Mouse (Mus musculus) ES-E14 (cell line): Measurements from ENCODE around the gene Bach2. TPM values are rescaled to one million over a fixed set of nuclear protein-coding genes. Genes with fewer than 3 reads are reported as not detected.

Experiments used
- DNase-seq: peaks from one replicate; pipeline ENCODE4 v3.0.0-alpha.2; 2013; ENCODE audit warnings: low read depth, low spot score
- H3K27ac ChIP-seq: 2 replicates; pipeline ENCODE4 v1.5.1; 2012; ENCODE audit warnings: low read depth, mild to moderate bottlenecking, low read length, moderate library complexity, mixed read lengths; ENCODE audit not compliant: poor library complexity, insufficient read depth, severe bottlenecking
- H3K36me3 ChIP-seq: 2 replicates; pipeline ENCODE4 v1.6.1; 2012; ENCODE audit warnings: mild to moderate bottlenecking, low read length, moderate library complexity, mixed read lengths; ENCODE audit not compliant: control insufficient read depth, poor library complexity, insufficient read depth, severe bottlenecking
- H3K4me1 ChIP-seq, 2 experiments: fragments of 150-350 bp in 1 of 2; sonication (generic) in 1 of 2; 2 replicates each; pipeline ENCODE4 v1.6.1; 2012; ENCODE audit warnings: low read length in 2 of 2, mild to moderate bottlenecking in 1 of 2, mixed read lengths in 1 of 2; ENCODE audit not compliant: control insufficient read depth in 2 of 2, insufficient read depth in 2 of 2, poor library complexity in 1 of 2
- H3K4me3 ChIP-seq, 2 experiments: fragments of 150-350 bp in 1 of 2; sonication (generic) in 1 of 2; 2 replicates each; pipeline ENCODE4 v1.5.1; 2012; ENCODE audit warnings: low read length in 2 of 2, low read depth in 1 of 2, mild to moderate bottlenecking in 1 of 2, mixed read lengths in 1 of 2; ENCODE audit not compliant: insufficient read depth in 1 of 2, poor library complexity in 1 of 2, severe bottlenecking in 1 of 2
- H3K9ac ChIP-seq: 2 replicates; pipeline ENCODE4 v1.6.1; 2012; ENCODE audit warnings: low read depth, mild to moderate bottlenecking, low read length, mixed read lengths; ENCODE audit not compliant: poor library complexity, insufficient read depth, severe bottlenecking
- H3K9me3 ChIP-seq: fragments of 150-350 bp; sonication (generic); 2 replicates; pipeline ENCODE4 v1.6.1; 2012; ENCODE audit warnings: low read depth, mild to moderate bottlenecking, low read length; ENCODE audit not compliant: control insufficient read depth, insufficient read depth
- CHD2 ChIP-seq: IDR thresholded peaks from 2 replicates; pipeline ENCODE4 v1.6.1; 2014; ENCODE audit warnings: mild to moderate bottlenecking, low read depth, low read length, inconsistent platforms
- HCFC1 ChIP-seq: IDR thresholded peaks from 2 replicates; pipeline ENCODE4 v1.6.1; 2012; ENCODE audit warnings: low read length, inconsistent platforms, borderline replicate concordance; ENCODE audit not compliant: insufficient read depth
- MAFK ChIP-seq: IDR thresholded peaks from 2 replicates; pipeline ENCODE4 v1.6.1; 2014; ENCODE audit warnings: mild to moderate bottlenecking, low read depth, low read length, inconsistent platforms; ENCODE audit not compliant: insufficient read depth
- ZC3H11A ChIP-seq: IDR thresholded peaks from 2 replicates; pipeline ENCODE4 v1.6.1; 2012; ENCODE audit warnings: low read depth, mild to moderate bottlenecking, inconsistent platforms, low read length, borderline replicate concordance
- ZNF384 ChIP-seq: IDR thresholded peaks from 2 replicates; pipeline ENCODE4 v1.6.1; 2012; ENCODE audit warnings: low read depth, low read length, inconsistent platforms
- in situ Hi-C, 2 experiments: fragments of 600-800 bp; cut with MboI; formaldehyde crosslinking; loops; one replicate each; pipeline ENCODE4 v1.15.1; 2025; ENCODE audit warnings: low sequenced_read_pairs in 2 of 2, inconsistent platforms in 1 of 2; ENCODE audit not compliant: unreplicated experiment in 2 of 2
- total RNA-seq: library from RNA; depleted of rRNA; stranded (reverse); fragments of 300-350 nt; gene quantifications from 2 replicates; pipeline ENCODE4 v1.2.3, GENCODE M21; 2012

Bach2 gene
- total RNA-seq, 1 experiment, result 3.3 TPM

- TF ChIP-seq CHD2 (no peak), ZC3H11A (no peak), ZNF384 (no peak), MAFK (no peak), HCFC1 (no peak)
- Histone ChIP-seq H3K9me3 (no peaks in the 10 kb centered on the region), H3K9ac (no peak overlapping the region), H3K36me3 (no peaks in the 10 kb centered on the region), H3K4me3 (no peak overlapping the region), H3K4me1 (no peaks in the 10 kb centered on the region; a peak in 1 of 4 replicates), H3K27ac (no peak overlapping the region)
- DNase-seq, result no peak
- in situ Hi-C loops, result no loop called here
Observed at GRCm38 (mm10) chr4:32520628-32521360, 282.2 kb downstream of the Bach2 start.

- in situ Hi-C loops, result no loop called here
- no peaks in the 10 kb centered on the region for H3K9me3 ChIP-seq
- no peaks in the 10 kb centered on the region for H3K36me3 ChIP-seq
- no peak overlapping the region for H3K27ac ChIP-seq
- TF ChIP-seq MAFK (no peak), ZNF384 (no peak), CHD2 (no peak), ZC3H11A (no peak), HCFC1 (no peak)
- no peak for DNase-seq
- H3K9ac ChIP-seq, result no peak overlapping the region
- H3K4me3 ChIP-seq, result no peak overlapping the region
- no peaks in the 10 kb centered on the region; a peak in 1 of 4 replicates for H3K4me1 ChIP-seq
Observed at GRCm38 (mm10) chr4:32521361-32521740, 282.7 kb downstream of the Bach2 start.

- H3K27ac ChIP-seq, result no peak overlapping the region
- H3K4me3 ChIP-seq, result no peak overlapping the region
- H3K9ac ChIP-seq, result no peak overlapping the region
- TF ChIP-seq HCFC1 (no peak), CHD2 (no peak), ZC3H11A (no peak), ZNF384 (no peak), MAFK (no peak)
- no peaks in the 10 kb centered on the region for H3K36me3 ChIP-seq
- no peaks in the 10 kb centered on the region for H3K9me3 ChIP-seq
- no peak for DNase-seq
- H3K4me1 ChIP-seq, result no peaks in the 10 kb centered on the region; a peak in 1 of 4 replicates
- in situ Hi-C loops, result no loop called here
Observed at GRCm38 (mm10) chr4:32522013-32522412, 283.4 kb downstream of the Bach2 start.

GRCm38 (mm10) chr4:32524282-32524681 is 285.7 kb downstream of the Bach2 start:
- Histone ChIP-seq H3K36me3 (no peaks in the 10 kb centered on the region), H3K9ac (no peak overlapping the region), H3K9me3 (no peaks in the 10 kb centered on the region), H3K4me1 (no peaks in the 10 kb centered on the region; a peak in 1 of 4 replicates), H3K27ac (no peak overlapping the region), H3K4me3 (no peak overlapping the region)
- in situ Hi-C loops, result no loop called here
- TF ChIP-seq CHD2 (no peak), ZC3H11A (no peak), HCFC1 (no peak), MAFK (no peak), ZNF384 (no peak)
- no peak for DNase-seq

- Histone ChIP-seq H3K27ac (no peak overlapping the region), H3K4me1 (no peaks in the 10 kb centered on the region; a peak in 1 of 4 replicates), H3K4me3 (no peak overlapping the region), H3K9ac (no peak overlapping the region), H3K9me3 (no peaks in the 10 kb centered on the region), H3K36me3 (no peaks in the 10 kb centered on the region)
- DNase-seq, result no peak
- in situ Hi-C loops, result no loop called here
- no peak for TF ChIP-seq MAFK
- TF ChIP-seq ZC3H11A, result no peak
- TF ChIP-seq CHD2, result no peak
- no peak for TF ChIP-seq HCFC1
- no peak for TF ChIP-seq ZNF384
Observed at GRCm38 (mm10) chr4:32525000-32525399, 286.4 kb downstream of the Bach2 start.
